In genomic region chr15:6386159-6386951, GRCm38 (mm10) we compare ENCODE assay signal across 7 mouse cellular contexts. TPM values are rescaled to one million over a fixed set of nuclear protein-coding genes. Genes with fewer than 3 reads are reported as not detected.
A peak's percentile ranks its signal among the peaks of the same experiment; 100 is the strongest.
DNase-seq lines count a peak whose midpoint lies in the region; ATAC-seq and TF ChIP-seq lines count a peak whose summit lies in the region.

No protein-coding gene starts in this region.

- WGBS in heart, embryonic 12.5 days, result 3% methylated on average over 49 of the region's 49 CpGs
- 2% methylated on average over 49 of the region's 49 CpGs for WGBS in kidney, embryonic 16.5 days
- WGBS in midbrain, postnatal 0 days, result 2% methylated on average over 49 of the region's 49 CpGs
- WGBS in stomach, embryonic 14.5 days, result 2% methylated on average over 49 of the region's 49 CpGs

- H3K4me1 ChIP-seq in embryonic fibroblast, embryonic 13.5 days (ENCODE audit: control insufficient read depth, insufficient read depth, low read length), result peaks cover 18% of the 10 kb centered on the region
- H3K4me1 ChIP-seq in heart, embryonic 12.5 days (replicated peaks), result peaks cover 48% of the 10 kb centered on the region
- H3K4me1 ChIP-seq in kidney, embryonic 16.5 days (ENCODE audit: insufficient read depth, low read length), result peaks cover 27% of the 10 kb centered on the region
- 0 out of 2 replicates have a peak, but pooled peaks cover 2% of the 10 kb centered on the region for H3K4me1 ChIP-seq in midbrain, postnatal 0 days (ENCODE audit: insufficient read depth, low read length)
- peaks cover 8% of the 10 kb centered on the region; the same call in 1 of the 2 replicates for H3K4me1 ChIP-seq in stomach, embryonic 14.5 days (ENCODE audit: control insufficient read depth, insufficient read depth, low read length)

- no peaks in the 10 kb centered on the region for H3K9me3 ChIP-seq in heart, embryonic 12.5 days (replicated peaks)
- H3K9me3 ChIP-seq in kidney, embryonic 16.5 days (ENCODE audit: low read length), result no peaks in the 10 kb centered on the region
- H3K9me3 ChIP-seq in midbrain, postnatal 0 days (ENCODE audit: low read length), result no peaks in the 10 kb centered on the region
- no peaks in the 10 kb centered on the region for H3K9me3 ChIP-seq in stomach, embryonic 14.5 days (ENCODE audit: control insufficient read depth, low read depth, low read length)

- TF ChIP-seq CTCF in brain, embryonic 14.5 days (IDR thresholded peaks at IDR 0.05; ENCODE audit: borderline replicate concordance, extremely low read depth, insufficient read depth, insufficient read length), result peak; percentile 47; the same call in 1 of the 2 replicates
- TF ChIP-seq CTCF in embryonic fibroblast, embryonic 13.5 days (IDR thresholded peaks at IDR 0.05; ENCODE audit: borderline replicate concordance, insufficient read depth, low read length), result no peak
- TF ChIP-seq CTCF in midbrain, postnatal 0 days (IDR thresholded peaks at IDR 0.05), result peak; percentile 72

- H3K4me2 ChIP-seq in heart, embryonic 12.5 days, result peak overlapping the region; percentile 92
- H3K4me2 ChIP-seq in kidney, embryonic 16.5 days (replicated peaks; ENCODE audit: low read depth, low read length), result peak overlapping the region; percentile 82
- H3K4me2 ChIP-seq in midbrain, postnatal 0 days (ENCODE audit: low read depth, low read length, poor library complexity, severe bottlenecking), result peak overlapping the region; percentile 83
- H3K4me2 ChIP-seq in stomach, embryonic 14.5 days (replicated peaks; ENCODE audit: low read depth, low read length), result peak overlapping the region; percentile 47

- H3K4me3 ChIP-seq in embryonic fibroblast, embryonic 13.5 days (ENCODE audit: insufficient read depth, low read length), result peak overlapping the region; percentile 88
- peak overlapping the region; percentile 71 for H3K4me3 ChIP-seq in heart, embryonic 12.5 days
- peak overlapping the region; percentile 56 for H3K4me3 ChIP-seq in kidney, embryonic 16.5 days (ENCODE audit: low read length)
- peak overlapping the region; percentile 55 for H3K4me3 ChIP-seq in midbrain, postnatal 0 days (ENCODE audit: low read depth, low read length)
- peak overlapping the region; percentile 45 for H3K4me3 ChIP-seq in stomach, embryonic 14.5 days (ENCODE audit: low read depth, low read length)

- H3K9ac ChIP-seq in heart, embryonic 12.5 days, result peak overlapping the region; percentile 79
- peak overlapping the region; percentile 66 for H3K9ac ChIP-seq in kidney, embryonic 16.5 days (replicated peaks; ENCODE audit: low read length)
- H3K9ac ChIP-seq in midbrain, postnatal 0 days (replicated peaks; ENCODE audit: low read length, poor library complexity, severe bottlenecking), result peak overlapping the region; percentile 48; the same call in 1 of the 2 replicates
- H3K9ac ChIP-seq in stomach, embryonic 14.5 days (replicated peaks; ENCODE audit: low read depth, low read length), result peak overlapping the region; percentile 46

- H3K27ac ChIP-seq in embryonic fibroblast, embryonic 13.5 days (ENCODE audit: insufficient read depth, low read length), result peak overlapping the region; percentile 74
- H3K27ac ChIP-seq in heart, embryonic 12.5 days (ENCODE audit: poor library complexity, severe bottlenecking), result peak overlapping the region; percentile 62
- H3K27ac ChIP-seq in kidney, embryonic 16.5 days (ENCODE audit: low read length), result peak overlapping the region; percentile 75
- no peak overlapping the region for H3K27ac ChIP-seq in midbrain, postnatal 0 days (ENCODE audit: low read depth, low read length)
- 0 out of 2 replicates have a peak overlapping the region, but pooled peaks have one; percentile 30 for H3K27ac ChIP-seq in stomach, embryonic 14.5 days (ENCODE audit: low read length)

- peak; percentile 87 for ATAC-seq in heart, embryonic 12.5 days (ENCODE audit: insufficient number of reproducible peaks, low FRiP score)
- ATAC-seq in kidney, embryonic 16.5 days (ENCODE audit: low FRiP score, low TSS enrichment), result peak; percentile 95
- peak; percentile 90 for ATAC-seq in midbrain, postnatal 0 days (ENCODE audit: low FRiP score)
- ATAC-seq in stomach, embryonic 14.5 days (ENCODE audit: insufficient number of reproducible peaks, insufficient read depth, low FRiP score, low read depth), result peak; percentile 89

- H3K27me3 ChIP-seq in heart, embryonic 12.5 days (replicated peaks), result no peaks in the 10 kb centered on the region
- no peaks in the 10 kb centered on the region for H3K27me3 ChIP-seq in kidney, embryonic 16.5 days (ENCODE audit: insufficient read depth, low read length)
- H3K27me3 ChIP-seq in midbrain, postnatal 0 days (ENCODE audit: insufficient read depth, low read length), result no peaks in the 10 kb centered on the region
- H3K27me3 ChIP-seq in stomach, embryonic 14.5 days (ENCODE audit: control insufficient read depth, insufficient read depth, low read length), result no peaks in the 10 kb centered on the region

- no peaks in the 10 kb centered on the region for H3K36me3 ChIP-seq in heart, embryonic 12.5 days
- H3K36me3 ChIP-seq in kidney, embryonic 16.5 days (ENCODE audit: insufficient read depth, low read length), result no peaks in the 10 kb centered on the region
- H3K36me3 ChIP-seq in midbrain, postnatal 0 days (ENCODE audit: insufficient read depth, low read length), result no peaks in the 10 kb centered on the region
- no peaks in the 10 kb centered on the region for H3K36me3 ChIP-seq in stomach, embryonic 14.5 days (ENCODE audit: control insufficient read depth, insufficient read depth, low read length)

- peak; percentile 84 for DNase-seq in brain, embryonic 14.5 days (ENCODE audit: low read depth)
- DNase-seq in liver, result peak; percentile 64
- DNase-seq in midbrain, postnatal 0 days (ENCODE audit: low spot score), result peak; percentile 77

- TF ChIP-seq POLR2A in brain, embryonic 14.5 days (IDR thresholded peaks at IDR 0.05; ENCODE audit: borderline replicate concordance, extremely low read depth, insufficient read depth, insufficient read length, poor library complexity, severe bottlenecking), result no peak
- peak; percentile 88 for TF ChIP-seq POLR2A in embryonic fibroblast, embryonic 13.5 days (IDR thresholded peaks at IDR 0.05; ENCODE audit: low read depth, low read length)

RNA-seq across cellular contexts. Expression of gene C9, which starts 58.8 kb away (rescaled TPM):
- 0.10 TPM in 1 of 2 replicates, not detected in the other for polyA plus RNA-seq in brain, embryonic 14.5 days (2012; rRNA removed)
- not detected in 2 replicates for polyA plus RNA-seq in embryonic fibroblast, embryonic 13.5 days (2011; ENCODE audit: insufficient read length, low read depth, missing spikeins)
- not detected in 2 replicates for polyA plus RNA-seq in heart, embryonic 12.5 days (2016; fragmentation: Nextera tagmentation; extraction: Ambion mirVana)
- polyA plus RNA-seq in kidney, embryonic 16.5 days (2015; fragmentation: Nextera tagmentation; extraction: Ambion mirVana), result not detected in 2 replicates
- not detected in 2 replicates for total RNA-seq in midbrain, postnatal 0 days (2014; rRNA removed)
- polyA plus RNA-seq in midbrain, postnatal 0 days (2015; fragmentation: Nextera tagmentation; extraction: Ambion mirVana), result not detected in 2 replicates
- 0.24 TPM in 1 of 2 replicates, not detected in the other for polyA plus RNA-seq in stomach, embryonic 14.5 days (2014; fragmentation: Nextera tagmentation; extraction: Ambion mirVana)
